Mouse (Mus musculus): ENCODE data around the gene Ass1.

DNA sequence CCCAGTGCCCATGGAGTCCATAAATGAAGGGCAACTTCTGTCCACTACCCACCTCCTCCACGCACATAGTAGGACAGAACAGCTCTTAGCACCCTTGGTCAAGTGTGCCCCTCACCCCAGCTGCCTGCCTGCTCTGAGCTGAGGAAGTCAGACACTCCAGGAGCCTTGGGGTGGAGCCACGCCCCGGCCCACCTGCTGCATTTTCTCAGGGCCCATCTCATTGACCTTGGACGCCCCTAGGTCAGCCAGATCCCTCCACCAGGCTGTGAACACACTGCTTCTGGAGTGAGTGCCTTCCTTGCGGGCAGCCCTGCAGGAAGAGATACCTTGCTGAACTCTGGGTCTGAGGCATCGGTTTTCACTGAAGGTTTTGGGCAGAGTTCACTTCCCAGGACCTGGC, 1.6 kb downstream of the Ass1 start:
- no peak for TF ChIP-seq CTCF (IDR thresholded peaks at IDR 0.05; ENCODE audit: control insufficient read depth, insufficient read depth, low read length)
- TF ChIP-seq POLR2A (IDR thresholded peaks at IDR 0.05; ENCODE audit: borderline replicate concordance, control insufficient read depth, low read depth, low read length) = no peak

Data from bone marrow, adult 2 months (tissue).